Mouse (Mus musculus): ENCODE data around the gene Rasgef1c. TPM values are rescaled to one million over a fixed set of nuclear protein-coding genes. Genes with fewer than 3 reads are reported as not detected.

Gene Rasgef1c
- total and polyA plus RNA-seq, 3 experiments: 0.42 to 0.57 (median 0.53) TPM

DNA sequence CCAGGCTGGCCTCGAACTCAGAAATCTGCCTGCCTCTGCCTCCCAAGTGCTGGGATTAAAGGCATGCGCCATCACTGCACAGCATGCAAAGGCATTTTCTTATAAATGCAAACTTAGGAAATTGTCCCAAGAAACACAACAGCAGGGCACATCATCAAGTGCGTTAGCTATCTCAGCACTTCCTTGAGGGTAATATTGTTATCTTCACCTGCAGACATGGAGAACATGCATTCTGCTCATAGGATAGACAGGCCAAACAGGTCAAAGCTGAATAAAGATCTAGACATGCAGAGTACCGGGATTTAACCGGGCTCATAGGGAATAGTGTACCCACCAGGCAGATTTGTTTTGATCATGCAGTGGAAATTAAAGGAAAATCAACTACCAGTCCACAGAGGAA, 9.6 kb upstream of the Rasgef1c start:
- H3K9ac ChIP-seq (ENCODE audit: low read depth, low read length): no peak overlapping the region
- no peak overlapping the region for H3K4me3 ChIP-seq
- no peaks in the 10 kb centered on the region for H3K4me1 ChIP-seq (ENCODE audit: control insufficient read depth, insufficient read depth, low read length)
- intact Hi-C loops (cut with DNase I): no loop called here
- TF ChIP-seq EP300 (IDR thresholded peaks at IDR 0.05; ENCODE audit: insufficient read depth, low read depth, low read length) (no peak), POLR2A (IDR thresholded peaks at IDR 0.05; ENCODE audit: insufficient read depth, low read depth, low read length) (no peak), CTCF (IDR thresholded peaks at IDR 0.05) (no peak)
- H3K79me2 ChIP-seq (replicated peaks; ENCODE audit: control insufficient read depth, insufficient read depth, low read length): no peaks in the 10 kb centered on the region
- no peaks in the 10 kb centered on the region for H3K36me3 ChIP-seq (ENCODE audit: control insufficient read depth, insufficient read depth, low read length)
- 84% methylated on average over 5 of the region's 5 CpGs for WGBS
- no peak overlapping the region for H3K27ac ChIP-seq
- H3K27me3 ChIP-seq (ENCODE audit: control insufficient read depth, insufficient read depth, low read length): no peaks in the 10 kb centered on the region
- no peak for DNase-seq

DNA sequence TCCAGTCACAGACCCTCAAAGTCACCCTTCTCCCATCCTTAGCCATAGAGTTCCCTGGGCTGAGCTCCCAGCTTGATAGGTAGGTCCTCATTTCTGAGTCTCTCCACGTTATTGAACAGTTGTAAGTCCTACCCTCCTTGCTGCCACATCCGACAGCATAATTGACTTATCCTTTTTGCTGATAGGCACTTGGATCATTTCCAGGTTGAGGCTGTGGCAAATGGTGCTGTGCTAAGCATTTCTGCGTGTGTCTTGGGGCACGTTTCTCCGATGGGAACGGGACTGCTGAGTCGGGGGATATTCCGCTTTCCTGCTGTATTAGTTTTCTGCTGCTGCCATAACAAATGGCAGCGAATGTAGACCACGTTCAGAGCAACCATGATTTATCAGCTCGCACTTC, 7.8 kb upstream of the Rasgef1c start:
- 52% methylated on average over 11 of the region's 11 CpGs for WGBS
- Histone ChIP-seq H3K9ac (ENCODE audit: low read depth, low read length) (no peak overlapping the region), H3K27me3 (ENCODE audit: control insufficient read depth, insufficient read depth, low read length) (no peaks in the 10 kb centered on the region), H3K4me3 (no peak overlapping the region), H3K79me2 (replicated peaks; ENCODE audit: control insufficient read depth, insufficient read depth, low read length) (no peaks in the 10 kb centered on the region), H3K4me1 (ENCODE audit: control insufficient read depth, insufficient read depth, low read length) (no peaks in the 10 kb centered on the region), H3K36me3 (ENCODE audit: control insufficient read depth, insufficient read depth, low read length) (no peaks in the 10 kb centered on the region), H3K27ac (no peak overlapping the region)
- DNase-seq: no peak
- TF ChIP-seq EP300 (IDR thresholded peaks at IDR 0.05; ENCODE audit: insufficient read depth, low read depth, low read length) (no peak), POLR2A (IDR thresholded peaks at IDR 0.05; ENCODE audit: insufficient read depth, low read depth, low read length) (no peak), CTCF (IDR thresholded peaks at IDR 0.05) (no peak)
- intact Hi-C loops (cut with DNase I): no loop called here

DNA sequence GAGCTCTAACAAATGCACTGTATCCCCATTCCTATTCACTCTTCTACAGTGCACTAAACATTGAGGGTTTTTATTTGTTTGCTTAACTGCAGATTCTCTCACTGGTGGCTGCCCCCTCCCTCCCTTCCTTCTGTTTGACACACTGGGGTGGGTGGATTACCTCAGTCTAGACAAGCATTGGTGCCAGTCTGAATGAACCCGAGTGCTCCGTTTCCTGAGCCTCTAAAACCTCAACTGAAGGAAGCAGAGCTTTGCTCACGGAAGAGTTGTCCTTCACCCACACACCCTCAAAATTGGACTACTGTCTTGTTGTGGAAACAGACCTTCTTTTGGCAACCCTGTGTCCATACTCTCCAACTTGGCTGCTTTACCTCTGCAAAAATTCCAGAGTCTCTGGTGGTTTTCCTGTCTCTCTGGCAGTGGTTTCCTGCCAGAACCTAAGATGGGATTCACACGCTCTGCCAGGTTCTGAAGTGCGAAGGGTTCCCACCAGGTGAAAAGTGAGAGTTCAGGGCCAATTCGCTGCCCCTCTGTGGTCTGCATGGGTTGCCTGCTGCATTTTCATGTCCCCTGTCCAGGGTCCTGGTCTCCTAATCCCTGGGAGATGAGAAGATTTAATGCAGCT, 5.6 kb upstream of the Rasgef1c start:
- Histone ChIP-seq H3K36me3 (ENCODE audit: control insufficient read depth, insufficient read depth, low read length) (no peaks in the 10 kb centered on the region), H3K27me3 (ENCODE audit: control insufficient read depth, insufficient read depth, low read length) (no peaks in the 10 kb centered on the region), H3K9ac (ENCODE audit: low read depth, low read length) (no peak overlapping the region), H3K79me2 (replicated peaks; ENCODE audit: control insufficient read depth, insufficient read depth, low read length) (no peaks in the 10 kb centered on the region), H3K4me1 (ENCODE audit: control insufficient read depth, insufficient read depth, low read length) (no peaks in the 10 kb centered on the region), H3K4me3 (no peak overlapping the region), H3K27ac (no peak overlapping the region)
- intact Hi-C loops (cut with DNase I): no loop called here
- 25% methylated on average over 6 of the region's 6 CpGs for WGBS
- DNase-seq: no peak
- TF ChIP-seq EP300 (IDR thresholded peaks at IDR 0.05; ENCODE audit: insufficient read depth, low read depth, low read length) (no peak), POLR2A (IDR thresholded peaks at IDR 0.05; ENCODE audit: insufficient read depth, low read depth, low read length) (no peak), CTCF (IDR thresholded peaks at IDR 0.05) (no peak)

DNA sequence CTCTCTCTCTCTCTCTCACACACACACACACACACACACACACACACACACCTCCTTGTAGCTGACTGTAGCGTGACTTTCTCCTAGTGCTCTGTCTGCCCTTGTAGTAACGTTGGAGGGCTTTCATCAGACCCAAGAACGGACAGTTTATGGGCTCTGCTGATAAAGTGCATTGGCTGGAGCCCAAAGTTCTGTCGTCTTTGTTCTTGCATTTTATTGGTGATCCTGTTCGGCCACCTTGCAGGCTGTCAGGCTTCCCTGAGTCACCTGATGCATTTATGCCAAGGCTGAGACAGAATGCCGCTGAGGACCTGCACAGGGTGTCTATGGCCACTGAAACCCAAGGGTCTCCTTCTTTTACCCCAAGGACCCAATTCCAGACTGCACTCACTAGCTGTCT, 1.6 kb upstream of the Rasgef1c start:
- whole genome bisulfite sequencing: 29% methylated on average over 6 of the region's 6 CpGs
- peaks cover 6% of the 10 kb centered on the region; the same call in 1 of the 2 replicates for H3K27me3 ChIP-seq (ENCODE audit: control insufficient read depth, insufficient read depth, low read length)
- H3K79me2 ChIP-seq (replicated peaks; ENCODE audit: control insufficient read depth, insufficient read depth, low read length): no peaks in the 10 kb centered on the region
- no peak for DNase-seq
- intact Hi-C loops (cut with DNase I): loop anchor here (5.0 kb wide), 2 partner anchors 57 to 232 kb away; partner anchors contain the start of gene Tbc1d9b
- no peak overlapping the region for H3K4me3 ChIP-seq
- no peak overlapping the region for H3K9ac ChIP-seq (ENCODE audit: low read depth, low read length)
- H3K4me1 ChIP-seq (ENCODE audit: control insufficient read depth, insufficient read depth, low read length): peaks cover 1% of the 10 kb centered on the region; the same call in 1 of the 2 replicates
- TF ChIP-seq CTCF (IDR thresholded peaks at IDR 0.05): no peak
- TF ChIP-seq POLR2A (IDR thresholded peaks at IDR 0.05; ENCODE audit: insufficient read depth, low read depth, low read length): no peak
- TF ChIP-seq EP300 (IDR thresholded peaks at IDR 0.05; ENCODE audit: insufficient read depth, low read depth, low read length): no peak
- no peaks in the 10 kb centered on the region for H3K36me3 ChIP-seq (ENCODE audit: control insufficient read depth, insufficient read depth, low read length)
- H3K27ac ChIP-seq: no peak overlapping the region

DNA sequence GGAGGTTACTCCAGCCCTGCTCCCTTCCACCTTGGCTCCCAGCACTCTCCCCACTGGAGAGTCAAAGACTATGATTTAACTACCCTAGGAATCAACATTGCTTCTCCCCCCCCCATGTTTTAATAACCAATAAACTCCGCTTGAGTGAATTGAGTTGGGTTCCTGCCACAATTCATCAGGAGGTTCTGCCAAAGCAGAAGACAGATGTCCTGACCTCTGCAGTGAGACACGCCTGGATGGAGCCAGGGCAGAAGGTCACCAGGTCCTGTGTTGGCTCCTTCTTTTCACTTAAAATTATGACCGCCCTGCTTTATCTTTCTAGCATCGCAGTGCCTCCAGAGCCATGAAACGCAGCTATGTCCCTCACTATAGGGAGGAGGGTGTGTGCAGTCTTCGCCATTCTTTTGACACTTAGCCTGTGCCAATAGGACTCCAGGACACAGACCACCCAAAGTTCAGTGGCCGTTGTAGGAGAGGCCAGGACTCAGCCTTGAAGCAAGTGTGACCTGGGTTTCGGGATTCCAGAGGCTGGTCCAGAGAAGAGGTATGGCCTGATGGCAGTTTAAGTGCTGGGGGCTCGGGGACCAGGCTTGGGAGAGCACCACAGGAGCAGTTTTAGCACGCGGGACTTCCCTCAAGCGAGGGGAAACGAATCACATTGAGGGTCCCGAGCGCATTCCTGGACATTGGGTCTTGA, 525 bp upstream of the Rasgef1c start:
- peaks cover 1% of the 10 kb centered on the region; the same call in 1 of the 2 replicates for H3K4me1 ChIP-seq (ENCODE audit: control insufficient read depth, insufficient read depth, low read length)
- H3K4me3 ChIP-seq: no peak overlapping the region
- no peaks in the 10 kb centered on the region for H3K79me2 ChIP-seq (replicated peaks; ENCODE audit: control insufficient read depth, insufficient read depth, low read length)
- 32% methylated on average over 15 of the region's 15 CpGs for WGBS
- no peak overlapping the region for H3K9ac ChIP-seq (ENCODE audit: low read depth, low read length)
- TF ChIP-seq CTCF (IDR thresholded peaks at IDR 0.05): no peak
- no peak for TF ChIP-seq POLR2A (IDR thresholded peaks at IDR 0.05; ENCODE audit: insufficient read depth, low read depth, low read length)
- TF ChIP-seq EP300 (IDR thresholded peaks at IDR 0.05; ENCODE audit: insufficient read depth, low read depth, low read length): no peak
- H3K36me3 ChIP-seq (ENCODE audit: control insufficient read depth, insufficient read depth, low read length): no peaks in the 10 kb centered on the region
- intact Hi-C loops (cut with DNase I): loop anchor here (5.0 kb wide), 2 partner anchors 56 to 231 kb away; partner anchors contain the start of gene Tbc1d9b
- no peak overlapping the region for H3K27ac ChIP-seq
- peaks cover 6% of the 10 kb centered on the region; the same call in 1 of the 2 replicates for H3K27me3 ChIP-seq (ENCODE audit: control insufficient read depth, insufficient read depth, low read length)
- no peak for DNase-seq

DNA sequence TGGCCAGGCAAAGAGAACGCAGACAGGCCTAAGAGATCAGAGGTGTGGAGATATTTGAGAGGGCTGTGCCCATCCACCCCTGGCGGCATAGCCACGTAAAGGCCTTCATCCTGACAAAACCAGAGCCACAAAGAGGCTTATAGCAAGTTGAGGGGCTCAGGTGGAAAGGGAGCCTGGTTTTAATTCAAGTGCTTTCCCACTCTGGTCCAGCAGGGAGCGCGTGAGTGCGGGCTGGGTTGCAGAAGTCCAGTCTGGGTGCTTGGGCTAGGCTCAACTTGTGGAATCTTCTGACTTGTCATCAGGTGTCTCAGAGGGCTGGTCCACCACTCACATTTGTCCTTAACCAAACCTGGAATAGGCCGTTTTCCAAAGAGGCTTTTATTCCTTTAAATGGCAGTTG, 1.7 kb downstream of the Rasgef1c start:
- peaks cover 6% of the 10 kb centered on the region; the same call in 1 of the 2 replicates for H3K27me3 ChIP-seq (ENCODE audit: control insufficient read depth, insufficient read depth, low read length)
- no peaks in the 10 kb centered on the region for H3K36me3 ChIP-seq (ENCODE audit: control insufficient read depth, insufficient read depth, low read length)
- H3K79me2 ChIP-seq (replicated peaks; ENCODE audit: control insufficient read depth, insufficient read depth, low read length): no peaks in the 10 kb centered on the region
- DNase-seq: peak; percentile 55 to 82
- intact Hi-C loops (cut with DNase I): loop anchor here (5.0 kb wide), 2 partner anchors 54 to 229 kb away; partner anchors contain the start of gene Tbc1d9b
- TF ChIP-seq CTCF (IDR thresholded peaks at IDR 0.05) (peak; percentile 96), EP300 (IDR thresholded peaks at IDR 0.05; ENCODE audit: insufficient read depth, low read depth, low read length) (no peak)
- H3K4me1 ChIP-seq (ENCODE audit: control insufficient read depth, insufficient read depth, low read length): peaks cover 1% of the 10 kb centered on the region; the same call in 1 of the 2 replicates
- no peak overlapping the region for H3K27ac ChIP-seq
- H3K4me3 ChIP-seq: no peak overlapping the region
- 14% methylated on average over 7 of the region's 7 CpGs for WGBS
- no peak overlapping the region for H3K9ac ChIP-seq (ENCODE audit: low read depth, low read length)
